Mouse (Mus musculus) myocyte (in vitro differentiated cells): ENCODE measurements around the gene Dennd1a.

ENCODE experiments used
- CEBPB ChIP-seq: IDR thresholded peaks from 2 replicates; pipeline ENCODE4 v1.6.1; 2011; ENCODE audit warnings: mild to moderate bottlenecking, moderate library complexity; ENCODE audit not compliant: poor library complexity, insufficient read depth, severe bottlenecking
- E2F4 ChIP-seq: IDR thresholded peaks from one replicate; pipeline ENCODE4 v1.6.1; 2011; ENCODE audit warnings: mild to moderate bottlenecking, control low read depth, moderate library complexity; ENCODE audit not compliant: insufficient read depth
- MAX ChIP-seq: IDR thresholded peaks from one replicate; pipeline ENCODE4 v1.6.1; 2011; ENCODE audit warnings: low read depth, mild to moderate bottlenecking, control low read depth
- MYOD1 ChIP-seq, 3 experiments: IDR thresholded peaks; one replicate each; pipeline ENCODE4 v1.6.1; 2011; ENCODE audit warnings: control low read depth in 2 of 3, low read depth in 2 of 3, mild to moderate bottlenecking in 2 of 3, moderate library complexity in 1 of 3; ENCODE audit not compliant: insufficient read length in 2 of 3, control insufficient read depth in 1 of 3
- MYOG ChIP-seq, 3 experiments: IDR thresholded peaks; one replicate each; pipeline ENCODE4 v1.6.1; 2011; ENCODE audit warnings: control low read depth in 2 of 3, low read depth in 2 of 3, mild to moderate bottlenecking in 2 of 3; ENCODE audit not compliant: insufficient read length in 2 of 3, control insufficient read depth in 1 of 3, insufficient read depth in 1 of 3
- POLR2A ChIP-seq: IDR thresholded peaks from one replicate; pipeline ENCODE4 v1.6.1; 2011; ENCODE audit warnings: low read depth, mild to moderate bottlenecking, control low read depth, moderate library complexity; ENCODE audit not compliant: insufficient read length
- POLR2AphosphoS2 ChIP-seq: IDR thresholded peaks from one replicate; pipeline ENCODE4 v1.6.1; 2011; ENCODE audit warnings: low read depth, control low read depth; ENCODE audit not compliant: insufficient read length
- REST ChIP-seq: IDR thresholded peaks from one replicate; pipeline ENCODE4 v1.6.1; 2011; ENCODE audit warnings: mild to moderate bottlenecking, control low read depth, moderate library complexity; ENCODE audit not compliant: insufficient read depth, insufficient read length
- TCF12 ChIP-seq: IDR thresholded peaks from one replicate; pipeline ENCODE4 v1.6.1; 2011; ENCODE audit warnings: mild to moderate bottlenecking, control low read depth; ENCODE audit not compliant: poor library complexity, insufficient read depth, severe bottlenecking
- USF1 ChIP-seq: IDR thresholded peaks from one replicate; pipeline ENCODE4 v1.6.1; 2011; ENCODE audit warnings: low read depth, mild to moderate bottlenecking, control low read depth, moderate library complexity

DNA sequence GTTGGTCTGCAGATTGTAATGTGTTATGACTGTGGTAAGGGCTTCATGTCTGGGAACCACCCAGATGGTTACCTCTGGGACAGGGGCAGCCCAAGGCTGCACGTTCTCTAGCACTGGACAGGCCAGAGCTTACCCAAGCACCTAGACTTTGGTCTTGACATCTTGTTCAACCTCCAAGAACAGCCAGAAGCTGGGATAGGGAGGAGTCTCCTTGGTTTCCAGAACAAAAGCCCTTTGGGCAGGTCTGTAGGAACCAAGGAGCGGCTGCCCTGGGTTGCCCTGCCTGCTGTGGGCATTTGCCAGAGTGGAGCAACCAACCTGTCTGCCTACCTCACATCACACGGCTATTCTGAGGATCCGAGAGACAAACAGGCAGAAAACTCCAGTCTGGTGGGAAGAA lies 490.1 kb downstream of the Dennd1a start:
- TF ChIP-seq CEBPB, result no peak
- no peak for TF ChIP-seq POLR2A
- no peak for TF ChIP-seq MAX
- no peak for TF ChIP-seq USF1
- TF ChIP-seq REST, result no peak
- no peak for TF ChIP-seq MYOD1 (IDR thresholded peaks at IDR 0.05; ENCODE audit: control insufficient read depth in 1 of 3, insufficient read length in 2 of 3, low read depth in 2 of 3)
- no peak for TF ChIP-seq MYOG (IDR thresholded peaks at IDR 0.05; ENCODE audit: control insufficient read depth in 1 of 3, insufficient read depth in 1 of 3, insufficient read length in 2 of 3, low read depth in 2 of 3)
- no peak for TF ChIP-seq E2F4
- TF ChIP-seq TCF12, result no peak
- no peak for TF ChIP-seq POLR2AphosphoS2
